Mouse (Mus musculus) adrenal gland, postnatal 25 days (tissue): Measurements from ENCODE around the gene Gpatch2. TPM values are rescaled to one million over a fixed set of nuclear protein-coding genes. Genes with fewer than 3 reads are reported as not detected.
A peak's percentile ranks its signal among the peaks of the same experiment; 100 is the strongest.

ENCODE experiments used
- DNase-seq: peaks from one replicate; pipeline ENCODE4 v3.0.0; 2021; ENCODE audit warnings: mixed read lengths
- total RNA-seq: library from RNA; stranded (reverse); gene quantifications from 2 replicates; pipeline ENCODE4 v1.2.3, GENCODE M21; 2021

The Gpatch2 gene
- total RNA-seq, 1 experiment from 2014 or later: 29.4 TPM

DNA sequence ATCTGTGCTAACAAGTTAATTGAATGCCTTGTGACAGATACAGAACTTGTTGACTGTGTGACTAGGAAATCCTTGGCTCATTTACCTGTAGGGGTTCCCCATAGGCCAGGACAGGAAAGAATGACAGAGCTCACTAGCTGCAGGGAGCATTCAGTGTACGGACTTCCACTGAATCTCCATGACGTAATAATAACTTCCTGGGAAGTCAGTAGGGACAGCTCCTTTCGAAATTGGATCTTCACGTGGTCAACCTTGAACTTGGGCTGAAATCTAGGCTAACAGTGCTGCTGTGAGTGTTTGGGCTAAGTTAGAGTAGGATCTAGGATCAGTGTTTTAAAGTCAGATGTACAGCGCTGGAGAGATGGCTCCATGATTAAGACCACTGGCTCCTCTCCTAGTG is 29.4 kb downstream of the Gpatch2 start:
- no peak for DNase-seq

GRCm38 (mm10) chr1:187250741-187251262 is 35.5 kb downstream of the Gpatch2 start:
- DNase-seq: no peak

DNA sequence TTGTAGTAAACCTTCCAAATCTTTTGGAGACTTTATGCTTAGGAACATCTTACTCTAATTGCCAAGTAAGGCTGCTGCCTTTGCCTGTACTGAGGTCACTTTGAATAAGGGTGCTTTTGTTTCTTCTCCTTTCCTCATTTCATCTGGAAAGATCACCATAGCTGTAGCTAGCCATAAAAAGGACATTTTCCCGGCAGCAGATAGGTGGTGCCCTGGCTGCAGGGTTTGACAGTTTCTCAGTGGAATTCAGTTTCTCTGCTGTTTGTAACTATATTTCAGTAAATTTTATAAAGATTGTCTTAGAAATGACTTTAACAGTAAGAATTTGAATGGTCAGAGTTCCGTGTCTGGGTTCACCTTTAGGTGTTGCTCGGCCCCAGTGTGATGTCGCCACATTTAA is 43.4 kb downstream of the Gpatch2 start:
- no peak for DNase-seq

DNA sequence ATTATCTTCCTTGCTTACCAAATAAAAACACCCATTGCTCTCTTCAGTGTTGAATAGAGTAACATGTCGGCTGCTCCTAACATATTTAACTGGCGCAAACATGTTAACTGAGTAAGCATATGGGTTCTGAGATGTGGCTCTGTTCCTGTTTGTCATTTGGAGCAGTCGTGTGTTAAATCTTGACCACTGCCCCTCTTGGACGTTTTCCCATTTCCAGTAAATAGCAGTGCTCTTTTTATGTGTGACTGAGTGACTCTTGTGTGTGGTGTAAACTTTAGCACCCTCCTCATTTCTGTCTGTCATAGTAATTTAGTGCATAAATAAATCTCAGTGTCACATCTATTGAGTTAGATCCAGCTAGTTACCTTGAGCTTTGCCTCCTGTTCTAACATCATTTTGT is 52.3 kb downstream of the Gpatch2 start:
- no peak for DNase-seq

DNA sequence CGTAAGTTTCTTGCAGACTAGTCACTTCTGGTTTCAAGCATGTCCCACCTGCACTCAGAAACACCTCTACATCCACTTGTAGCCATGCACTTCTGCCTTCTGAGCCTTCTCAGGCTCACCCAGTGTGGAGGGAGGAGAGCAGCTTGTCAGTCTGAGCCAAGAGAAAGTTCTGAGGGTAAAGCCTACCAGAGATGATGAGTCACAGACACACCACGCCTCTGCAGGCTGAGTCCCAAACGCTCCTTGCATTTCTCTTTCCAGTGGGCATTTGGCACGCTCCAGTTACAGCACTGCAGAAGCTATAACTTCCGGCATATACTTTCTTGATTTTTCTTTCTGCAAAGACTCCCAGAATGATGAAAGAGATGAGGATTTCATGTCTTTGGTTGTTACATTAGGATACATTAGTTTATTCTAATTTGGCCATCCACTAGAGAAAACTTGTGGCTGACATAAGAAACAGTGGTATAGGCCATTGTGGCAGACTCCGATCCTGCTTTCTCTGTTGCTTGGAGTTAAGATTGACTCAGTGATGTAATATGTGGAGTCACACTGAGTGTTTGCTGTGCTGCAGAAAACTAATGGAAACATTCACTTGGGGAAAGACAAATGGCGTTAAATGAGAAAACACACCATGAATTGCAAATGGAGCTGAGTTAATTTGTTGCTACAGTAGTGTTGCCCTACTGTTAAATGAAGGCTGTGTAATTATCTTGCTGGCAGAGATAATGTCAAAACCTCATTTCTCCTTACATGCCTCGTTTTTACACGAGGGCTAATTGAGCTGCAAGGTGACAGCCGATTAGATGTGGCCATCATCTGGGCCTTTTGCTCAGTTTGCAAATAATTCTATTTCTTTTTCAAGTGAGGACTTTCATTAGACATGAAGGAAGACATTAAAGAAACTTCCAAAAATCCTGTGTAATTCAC is 55.3 kb downstream of the Gpatch2 start:
- DNase-seq: peak; percentile 32

DNA sequence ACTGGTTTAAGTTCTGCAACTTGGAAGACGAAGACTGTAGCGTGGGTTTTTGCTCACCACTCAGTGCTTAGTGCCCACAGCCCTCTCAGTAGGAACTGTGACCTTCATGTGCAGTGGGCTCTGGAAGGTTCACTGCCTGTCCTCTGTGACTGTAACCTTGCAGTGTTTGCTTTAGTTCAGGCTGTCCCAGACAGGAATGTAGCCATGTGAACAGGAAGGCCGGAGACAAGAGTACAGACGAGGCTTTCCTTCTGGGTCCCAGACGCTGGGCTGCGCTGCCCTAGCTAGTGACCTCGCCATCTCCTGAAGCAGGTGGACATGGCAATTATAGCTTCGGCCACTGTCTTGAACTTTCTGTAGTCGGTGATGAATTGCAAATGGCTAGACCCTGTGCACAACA is 62.0 kb downstream of the Gpatch2 start:
- no peak for DNase-seq

GRCm38 (mm10) chr1:187278472-187278871 is 63.2 kb downstream of the Gpatch2 start:
- DNase-seq: no peak

DNA sequence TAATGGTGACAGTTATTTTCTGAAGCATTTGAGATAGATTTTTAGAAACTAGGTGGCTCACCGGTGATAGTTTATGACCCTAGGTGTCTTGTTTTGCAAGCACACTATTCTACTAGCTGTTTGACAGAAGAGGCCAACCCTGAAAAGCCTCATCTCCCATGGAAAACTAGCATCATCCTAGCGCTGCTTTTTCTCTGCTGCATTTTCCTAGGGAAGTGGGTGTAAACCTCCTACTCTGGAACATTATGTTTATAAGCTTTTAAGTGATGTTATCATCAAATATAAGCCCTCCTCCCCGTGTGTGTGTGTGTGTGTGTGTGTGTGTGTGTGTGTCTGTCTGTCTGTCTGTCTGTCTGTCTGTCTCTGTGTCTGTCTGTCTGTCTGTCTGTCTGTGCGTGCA is 64.5 kb downstream of the Gpatch2 start:
- DNase-seq: no peak

- DNase-seq: no peak
Measured at GRCm38 (mm10) chr1:187282321-187282720, 67.0 kb downstream of the Gpatch2 start.

GRCm38 (mm10) chr1:187282804-187283203 is 67.5 kb downstream of the Gpatch2 start:
- no peak for DNase-seq

- peak; percentile 39 for DNase-seq
Measured at GRCm38 (mm10) chr1:187285735-187286134, 70.4 kb downstream of the Gpatch2 start.

- no peak for DNase-seq
Measured at GRCm38 (mm10) chr1:187286411-187286810, 71.1 kb downstream of the Gpatch2 start.

GRCm38 (mm10) chr1:187286924-187287323 is 71.6 kb downstream of the Gpatch2 start:
- DNase-seq: no peak

- no peak for DNase-seq
Measured at GRCm38 (mm10) chr1:187290186-187290585, 74.9 kb downstream of the Gpatch2 start.

GRCm38 (mm10) chr1:187291480-187292394 is 76.4 kb downstream of the Gpatch2 start:
- no peak for DNase-seq

DNA sequence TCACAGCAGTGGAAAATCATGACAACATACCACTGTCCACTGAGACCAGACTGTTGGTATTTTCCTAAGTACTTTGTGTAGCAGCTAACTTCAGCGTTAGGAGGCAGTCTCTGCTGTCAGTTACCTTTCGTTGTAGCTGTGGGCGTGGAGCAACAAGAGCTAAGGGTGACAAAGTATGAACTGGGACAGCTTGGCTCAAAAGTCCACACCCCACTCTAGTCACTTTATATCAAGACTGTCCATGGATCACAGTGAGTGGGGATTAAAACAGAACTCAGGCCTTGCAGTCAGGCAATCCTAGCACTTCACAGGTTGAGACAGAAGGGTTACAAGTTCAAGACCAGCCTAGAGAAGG is 77.1 kb downstream of the Gpatch2 start:
- DNase-seq: no peak

- no peak for DNase-seq
Measured at GRCm38 (mm10) chr1:187293233-187293632, 77.9 kb downstream of the Gpatch2 start.

DNA sequence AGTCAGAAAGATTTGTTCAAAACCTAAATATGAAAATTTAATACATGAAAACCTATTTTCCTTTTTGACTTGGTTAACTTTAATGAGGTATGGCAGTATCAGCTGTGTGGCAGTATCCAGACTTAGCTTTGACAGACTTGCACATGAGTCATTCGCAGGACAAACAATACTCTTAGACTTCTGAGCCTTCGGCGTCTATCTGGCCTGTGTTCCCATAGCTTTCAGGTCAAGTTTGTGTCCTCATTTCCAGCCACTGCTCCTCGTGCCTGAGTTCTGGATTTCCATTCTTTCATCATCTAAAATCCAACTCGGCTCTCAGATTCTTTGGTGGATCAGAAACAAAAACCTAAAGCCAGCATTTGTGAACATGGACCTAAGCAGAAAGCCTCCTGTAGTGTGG is 79.2 kb downstream of the Gpatch2 start:
- DNase-seq: no peak

DNA sequence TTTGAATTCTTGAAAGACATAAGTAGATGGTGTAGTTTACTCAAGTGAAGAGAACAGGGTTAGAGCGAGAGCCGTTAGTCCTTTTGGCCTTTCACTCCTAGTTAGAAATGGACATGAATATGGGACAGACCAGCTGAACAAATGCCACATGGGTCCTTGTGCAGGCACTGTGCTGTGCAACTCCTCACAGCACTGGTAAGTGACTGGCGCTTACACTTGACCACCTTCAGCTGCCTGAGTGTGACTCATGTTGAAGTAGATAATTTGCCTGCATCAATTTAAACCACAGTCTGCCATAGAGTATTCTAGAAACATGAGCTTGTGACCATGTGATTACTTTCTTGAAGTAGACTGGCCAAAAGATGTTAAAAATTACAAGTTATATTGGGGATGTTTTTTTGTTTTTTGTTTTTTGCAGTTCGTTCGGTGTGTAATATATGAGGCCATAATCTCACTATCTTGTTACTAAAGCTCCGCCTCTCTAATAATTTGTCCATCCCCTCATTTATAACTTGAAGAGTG is 79.8 kb downstream of the Gpatch2 start:
- DNase-seq: no peak

DNA sequence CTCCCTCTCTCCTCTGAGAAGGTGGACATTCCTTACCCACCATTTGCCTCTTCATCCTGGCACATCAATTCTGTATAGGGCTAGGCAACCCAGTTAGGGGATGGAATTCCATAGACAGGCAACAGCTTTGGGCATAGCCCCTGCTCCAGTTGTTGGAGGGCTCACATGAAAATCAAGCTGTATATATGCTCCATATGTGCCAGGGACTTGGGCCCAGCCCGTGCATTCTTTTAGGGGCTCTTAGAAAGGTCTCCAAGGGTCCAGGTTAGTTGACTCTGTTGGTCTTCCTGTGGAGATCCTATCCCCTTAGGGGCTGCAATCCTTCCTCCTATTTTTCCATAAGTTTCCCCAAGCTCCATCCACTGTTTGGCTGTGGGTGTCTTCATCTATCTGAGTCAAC is 80.4 kb downstream of the Gpatch2 start:
- no peak for DNase-seq

DNA sequence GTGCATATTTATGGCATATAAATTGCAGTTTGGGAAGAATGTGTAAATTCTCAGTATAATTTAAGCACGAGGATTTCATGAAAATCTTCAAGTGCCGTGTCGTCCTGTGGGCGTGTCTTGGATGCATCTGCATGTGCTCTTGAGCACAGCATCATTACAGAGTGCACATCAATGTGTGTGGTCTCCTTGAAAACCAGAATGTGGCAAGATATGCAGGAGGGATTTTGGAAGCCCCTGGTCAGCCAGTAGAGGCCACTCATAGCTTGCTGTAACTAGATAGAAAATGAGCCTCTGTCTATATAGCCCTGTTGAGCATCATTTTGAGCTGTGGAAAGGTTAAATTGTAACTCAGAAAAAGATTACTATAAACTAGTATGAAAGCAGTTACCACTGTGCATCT is 83.9 kb downstream of the Gpatch2 start:
- DNase-seq: no peak

DNA sequence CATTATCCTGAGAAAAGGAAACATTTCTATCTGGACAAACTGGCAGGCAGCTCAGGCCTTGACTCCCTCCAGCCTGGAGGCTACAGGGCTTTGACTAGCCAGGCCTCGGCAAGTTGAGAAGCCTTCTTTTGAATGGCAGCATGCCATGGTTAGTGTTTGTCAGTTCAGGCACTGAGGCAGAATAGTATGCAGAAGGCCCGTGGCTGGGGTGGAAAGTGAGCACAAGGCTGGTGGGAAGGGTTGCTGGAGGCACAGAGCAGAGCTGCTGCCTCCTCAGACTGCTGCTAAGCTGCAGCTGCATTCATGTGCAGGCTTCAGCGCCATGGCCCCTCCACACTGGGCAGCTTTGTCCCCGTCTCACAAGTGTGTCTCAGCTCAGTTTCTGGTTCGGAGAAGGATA is 85.3 kb downstream of the Gpatch2 start:
- no peak for DNase-seq

- no peak for DNase-seq
Measured at GRCm38 (mm10) chr1:187303221-187303620, 87.9 kb downstream of the Gpatch2 start.
